Comparison of ENCODE assay signal across 17 mouse cellular contexts in genomic region chr2:155742211-155742610, GRCm38 (mm10). TPM values are rescaled to one million over a fixed set of nuclear protein-coding genes. Genes with fewer than 3 reads are reported as not detected.
A peak's percentile ranks its signal among the peaks of the same experiment; 100 is the strongest.
DNase-seq lines count a peak whose midpoint lies in the region; ATAC-seq and TF ChIP-seq lines count a peak whose summit lies in the region.
"Had no signal": no experiment of that assay in that cellular context is flagged by ENCODE, and none has a peak within 500 bp of the region (broad histone marks: within the 10 kb centered on the region; RNA-seq: fewer than 3 reads in every experiment).

No protein-coding gene starts in this region.

- peak overlapping the region; percentile 75 for H3K4me3 ChIP-seq in megakaryocyte, embryonic 14.5 days (replicated peaks)
- H3K4me3 ChIP-seq in hindbrain, postnatal 0 days (ENCODE audit: low read length), result no peak overlapping the region
- H3K4me3 ChIP-seq: liver, embryonic 15.5 days had no signal

- H3K36me3 ChIP-seq in megakaryocyte, embryonic 14.5 days (replicated peaks; ENCODE audit: low read length), result no peaks in the 10 kb centered on the region
- no peaks in the 10 kb centered on the region for H3K36me3 ChIP-seq in hindbrain, postnatal 0 days (ENCODE audit: insufficient read depth, low read length)
- H3K36me3 ChIP-seq: liver, embryonic 15.5 days had no signal

- TF ChIP-seq CTCF in hindbrain, postnatal 0 days (IDR thresholded peaks at IDR 0.05; ENCODE audit: low read depth), result no peak

- H3K4me1 ChIP-seq in megakaryocyte, embryonic 14.5 days, result peaks cover 38% of the 10 kb centered on the region
- no peaks in the 10 kb centered on the region for H3K4me1 ChIP-seq in hindbrain, postnatal 0 days (ENCODE audit: insufficient read depth, low read length)

- no peak overlapping the region for H3K4me2 ChIP-seq in hindbrain, postnatal 0 days (ENCODE audit: low read depth, low read length)
- H3K4me2 ChIP-seq: liver, embryonic 15.5 days had no signal

- no peak overlapping the region for H3K27ac ChIP-seq in hindbrain, postnatal 0 days
- H3K27ac ChIP-seq: liver, embryonic 15.5 days had no signal

- H3K27me3 ChIP-seq in megakaryocyte, embryonic 14.5 days (replicated peaks), result peaks cover 82% of the 10 kb centered on the region
- H3K27me3 ChIP-seq in hindbrain, postnatal 0 days (ENCODE audit: insufficient read depth, low read length), result no peaks in the 10 kb centered on the region

- ATAC-seq in megakaryocyte, adult 5-6 weeks (ENCODE audit: poor library complexity, severe bottlenecking), result no peak
- no peak for ATAC-seq in hindbrain, postnatal 0 days
- ATAC-seq: hindbrain, embryonic 16.5 days; midbrain, embryonic 16.5 days had no signal

- intact Hi-C loops in heart, postnatal 25 days (cut with DNase I), result no loop called here
- intact Hi-C loops in heart, postnatal 14 days (cut with DNase I), result no loop called here

- DNase-seq in heart, adult 8-10 months (ENCODE audit: low spot score), result peak; percentile 19
- no peak for DNase-seq in heart, postnatal 25 days (ENCODE audit: low spot score)
- DNase-seq in heart, postnatal 14 days, result peak; percentile 16 to 29
- DNase-seq in left cerebral cortex, adult 9 months (ENCODE audit: low spot score in 2 of 2), result no peak
- DNase-seq in frontal cortex, adult 2 months (ENCODE audit: extremely low spot score in 1 of 2, low spot score in 1 of 2), result no peak
- no peak for DNase-seq in hindbrain, postnatal 0 days (ENCODE audit: low spot score)
- DNase-seq: cerebellum, adult 18-20 months; thymus, postnatal 14 days had no signal

- H3K9ac ChIP-seq in hindbrain, postnatal 0 days (replicated peaks; ENCODE audit: low read length), result no peak overlapping the region
- H3K9ac ChIP-seq: liver, embryonic 15.5 days had no signal

- no peaks in the 10 kb centered on the region for H3K9me3 ChIP-seq in megakaryocyte, embryonic 14.5 days
- H3K9me3 ChIP-seq in hindbrain, postnatal 0 days (ENCODE audit: low read length), result no peaks in the 10 kb centered on the region
- H3K9me3 ChIP-seq: liver, embryonic 15.5 days had no signal

- 78% methylated on average over 11 of the region's 11 CpGs for WGBS in hindbrain, postnatal 0 days

RNA-seq across cellular contexts. Expression of gene Gm17581, which starts 6.5 kb away (rescaled TPM):
- not detected for total RNA-seq in heart, adult 8-10 months (2022)
- not detected for total RNA-seq in heart, postnatal 25 days (2021)
- polyA plus RNA-seq in megakaryocyte, embryonic 14.5 days (2012; ENCODE audit: insufficient read depth, low replicate concordance), result not detected in 2 replicates
- not detected in 2 replicates for total RNA-seq in megakaryocyte, adult 5-6 weeks (2015)
- not detected in 2 replicates for total RNA-seq in megakaryocyte, adult 5-6 weeks (2017)
- total RNA-seq in heart, postnatal 14 days (2021), result not detected
- not detected in 2 replicates for polyA plus RNA-seq in frontal cortex, adult 2 months (2012; rRNA removed)
- total RNA-seq in hindbrain, postnatal 0 days (2014; rRNA removed), result not detected in 2 replicates
- not detected in 2 replicates for polyA plus RNA-seq in hindbrain, postnatal 0 days (2015; fragmentation: Nextera tagmentation; extraction: Ambion mirVana)
- total RNA-seq: gastrocnemius, postnatal 14 days; layer of hippocampus, adult 18-20 months; left cerebral cortex, postnatal 36 days had no signal
- polyA plus RNA-seq: hindbrain, embryonic 16.5 days; liver, embryonic 15.5 days; midbrain, embryonic 16.5 days; neural tube, embryonic 14.5 days had no signal

RNA-seq across cellular contexts. Expression of gene Procr, which starts 8.7 kb away (rescaled TPM):
- 1 to 10 TPM; 1.9 to 2.8 (median 2.3) TPM for total RNA-seq in heart, adult 8-10 months (2022)
- total RNA-seq in heart, postnatal 25 days (2021), result 1 to 10 TPM; 3.5 to 4.7 TPM
- polyA plus RNA-seq in megakaryocyte, embryonic 14.5 days (2012; ENCODE audit: insufficient read depth, low replicate concordance), result 1.1 TPM in 1 of 2 replicates, not detected in the other
- total RNA-seq in megakaryocyte, adult 5-6 weeks (2015), result 0.83 TPM in 1 of 2 replicates, not detected in the other
- total RNA-seq in megakaryocyte, adult 5-6 weeks (2017), result not detected in 2 replicates
- total RNA-seq in heart, postnatal 14 days (2021), result 1 to 10 TPM; 4.8 to 6.1 TPM
- polyA plus RNA-seq in frontal cortex, adult 2 months (2012; rRNA removed), result 1.5 and 2.6 TPM in 2 replicates
- total RNA-seq in hindbrain, postnatal 0 days (2014; rRNA removed), result 1.1 and 1.4 TPM in 2 replicates
- 1.6 and 2.6 TPM in 2 replicates for polyA plus RNA-seq in hindbrain, postnatal 0 days (2015; fragmentation: Nextera tagmentation; extraction: Ambion mirVana)

RNA-seq across cellular contexts. Expression of gene Edem2, which starts 12.9 kb away (rescaled TPM):
- 1 to 10 TPM; 5.7 to 7.8 (median 6.4) TPM for total RNA-seq in heart, adult 8-10 months (2022)
- total RNA-seq in heart, postnatal 25 days (2021), result 1 to 10 TPM; 7.0 to 7.1 TPM
- 90.3 and 158 TPM in 2 replicates for polyA plus RNA-seq in megakaryocyte, embryonic 14.5 days (2012; ENCODE audit: insufficient read depth, low replicate concordance)
- 23.4 and 25.9 TPM in 2 replicates for total RNA-seq in megakaryocyte, adult 5-6 weeks (2015)
- 34.8 and 34.9 TPM in 2 replicates for total RNA-seq in megakaryocyte, adult 5-6 weeks (2017)
- total RNA-seq in heart, postnatal 14 days (2021), result 1 to 10 TPM; 7.8 to 9.5 TPM
- polyA plus RNA-seq in frontal cortex, adult 2 months (2012; rRNA removed), result 38.4 and 39.6 TPM in 2 replicates
- total RNA-seq in hindbrain, postnatal 0 days (2014; rRNA removed), result 32.0 and 40.7 TPM in 2 replicates
- 27.9 and 35.2 TPM in 2 replicates for polyA plus RNA-seq in hindbrain, postnatal 0 days (2015; fragmentation: Nextera tagmentation; extraction: Ambion mirVana)

RNA-seq across cellular contexts. Expression of gene Mmp24, which starts 32.9 kb away (rescaled TPM):
- total RNA-seq in heart, adult 8-10 months (2022), result not detected
- under 1 TPM in 1 of 2 experiments, not detected in 1; 0.08 TPM for total RNA-seq in heart, postnatal 25 days (2021)
- polyA plus RNA-seq in megakaryocyte, embryonic 14.5 days (2012; ENCODE audit: insufficient read depth, low replicate concordance), result not detected in 2 replicates
- total RNA-seq in megakaryocyte, adult 5-6 weeks (2015), result not detected in 2 replicates
- 0.07 and 0.65 TPM in 2 replicates for total RNA-seq in megakaryocyte, adult 5-6 weeks (2017)
- total RNA-seq in heart, postnatal 14 days (2021), result under 1 TPM in 1 of 2 experiments, not detected in 1; 0.07 TPM
- polyA plus RNA-seq in frontal cortex, adult 2 months (2012; rRNA removed), result 36.1 and 39.7 TPM in 2 replicates
- 161 and 179 TPM in 2 replicates for total RNA-seq in hindbrain, postnatal 0 days (2014; rRNA removed)
- 12.2 and 12.4 TPM in 2 replicates for polyA plus RNA-seq in hindbrain, postnatal 0 days (2015; fragmentation: Nextera tagmentation; extraction: Ambion mirVana)
- polyA plus RNA-seq: liver, embryonic 15.5 days had no signal

RNA-seq across cellular contexts. Expression of gene Trpc4ap, which starts 50.0 kb away (rescaled TPM):
- 10 to 100 TPM; 85.4 to 95.8 (median 88.4) TPM for total RNA-seq in heart, adult 8-10 months (2022)
- total RNA-seq in heart, postnatal 25 days (2021), result 10 to 100 TPM; 82.1 to 82.5 TPM
- 80.8 and 188 TPM in 2 replicates for polyA plus RNA-seq in megakaryocyte, embryonic 14.5 days (2012; ENCODE audit: insufficient read depth, low replicate concordance)
- total RNA-seq in megakaryocyte, adult 5-6 weeks (2015), result 63.0 and 80.0 TPM in 2 replicates
- 104 and 106 TPM in 2 replicates for total RNA-seq in megakaryocyte, adult 5-6 weeks (2017)
- 10 to 100 TPM; 81.3 to 82.5 TPM for total RNA-seq in heart, postnatal 14 days (2021)
- polyA plus RNA-seq in frontal cortex, adult 2 months (2012; rRNA removed), result 152 and 159 TPM in 2 replicates
- 169 and 172 TPM in 2 replicates for total RNA-seq in hindbrain, postnatal 0 days (2014; rRNA removed)
- 127 and 129 TPM in 2 replicates for polyA plus RNA-seq in hindbrain, postnatal 0 days (2015; fragmentation: Nextera tagmentation; extraction: Ambion mirVana)

Comparison
In these comparisons a context has a peak if more than half of its experiments do, and no peak if none do; other contexts are left out.
1. DNase-seq: peak in heart, adult 8-10 months (single experiment) and heart, postnatal 14 days (2 of 2); none in heart, postnatal 25 days (single experiment), left cerebral cortex, adult 9 months (0 of 2), frontal cortex, adult 2 months (0 of 2) and hindbrain, postnatal 0 days (single experiment).